Mouse (Mus musculus): ENCODE measurements around the gene Lrrc75b.

GRCm38 (mm10) chr10:75551175-75551574, 9.0 kb downstream of the Lrrc75b start:
- no peak for TF ChIP-seq CTCF (IDR thresholded peaks at IDR 0.05; ENCODE audit: low read depth)
- no peak for TF ChIP-seq EP300 (IDR thresholded peaks at IDR 0.05; ENCODE audit: low read depth)

Data from heart, postnatal 0 days (tissue).